In the genomic region with DNA sequence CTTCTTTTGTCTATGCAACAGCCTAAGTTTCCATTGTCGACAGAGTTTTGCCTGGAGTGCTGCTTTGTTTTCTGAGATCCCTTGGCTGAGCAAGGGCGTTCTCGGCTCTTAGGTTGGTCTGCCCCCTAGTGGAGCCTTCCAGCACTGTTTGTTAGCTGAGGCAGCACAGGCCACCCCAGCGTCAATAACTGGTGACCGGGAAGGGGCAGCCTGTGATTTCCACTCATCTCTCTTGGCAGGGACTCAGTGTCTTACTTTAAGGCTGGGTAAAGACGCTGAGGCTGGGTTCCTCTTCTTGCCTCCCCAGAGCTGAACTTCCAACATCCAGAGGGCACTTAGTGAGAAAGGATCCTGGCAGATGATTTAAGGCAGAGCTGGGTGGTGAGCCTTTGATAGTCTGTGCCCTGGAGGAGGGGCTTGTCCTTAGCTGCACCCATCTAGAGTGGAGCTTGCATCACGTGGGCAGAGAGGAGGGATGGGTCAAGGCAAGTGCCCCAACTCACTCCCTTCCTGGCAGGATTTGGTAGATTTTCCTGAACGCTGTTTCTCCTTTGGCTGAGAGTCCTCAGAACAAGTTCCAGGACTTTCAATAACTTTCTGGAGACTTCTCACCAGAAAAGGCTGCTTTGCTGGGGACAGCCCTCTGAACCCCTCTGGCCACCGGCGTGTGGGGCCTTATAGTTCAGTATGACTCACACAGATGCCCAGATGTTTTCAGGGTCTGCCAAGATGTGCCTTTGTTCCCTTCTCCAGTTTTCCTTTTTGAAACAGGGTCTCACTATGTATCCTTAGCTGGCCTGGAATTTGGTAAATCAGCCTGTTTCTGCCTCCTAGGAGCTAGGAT, we compare ENCODE assay signal across 8 mouse cellular contexts. TPM values are rescaled to one million over a fixed set of nuclear protein-coding genes. Genes with fewer than 3 reads are reported as not detected.
A peak's percentile ranks its signal among the peaks of the same experiment; 100 is the strongest.
DNase-seq lines count a peak whose midpoint lies in the region; ATAC-seq lines count a peak whose summit lies in the region.

No protein-coding gene starts in this region.

- no peak overlapping the region for H3K4me3 ChIP-seq in embryonic facial prominence, embryonic 12.5 days
- peak overlapping the region; percentile 17; the same call in 1 of the 2 replicates for H3K4me3 ChIP-seq in limb, embryonic 12.5 days (replicated peaks)
- 0 out of 2 replicates have a peak overlapping the region, but pooled peaks have one; percentile 2 for H3K4me3 ChIP-seq in midbrain, embryonic 14.5 days (replicated peaks; ENCODE audit: low read depth, low read length)

- 0 out of 2 replicates have a peak, but pooled peaks cover under 1% of the 10 kb centered on the region for H3K36me3 ChIP-seq in embryonic facial prominence, embryonic 12.5 days
- H3K36me3 ChIP-seq in limb, embryonic 12.5 days = peaks cover 4% of the 10 kb centered on the region; the same call in 1 of the 2 replicates
- peaks cover 6% of the 10 kb centered on the region for H3K36me3 ChIP-seq in midbrain, embryonic 14.5 days (ENCODE audit: control insufficient read depth, insufficient read depth, low read length)

- no peak overlapping the region for H3K9ac ChIP-seq in embryonic facial prominence, embryonic 12.5 days
- H3K9ac ChIP-seq in limb, embryonic 12.5 days (replicated peaks) = peak overlapping the region; percentile 40; the same call in 1 of the 2 replicates
- H3K9ac ChIP-seq in midbrain, embryonic 14.5 days (replicated peaks; ENCODE audit: low read length) = 0 out of 2 replicates have a peak overlapping the region, but pooled peaks have one; percentile 20

- no peaks in the 10 kb centered on the region for H3K27me3 ChIP-seq in embryonic facial prominence, embryonic 12.5 days
- no peaks in the 10 kb centered on the region for H3K27me3 ChIP-seq in limb, embryonic 12.5 days
- H3K27me3 ChIP-seq in midbrain, embryonic 14.5 days (ENCODE audit: control insufficient read depth, insufficient read depth, low read length) = no peaks in the 10 kb centered on the region

- no peak overlapping the region; the same call in 1 of the 2 replicates for H3K27ac ChIP-seq in embryonic facial prominence, embryonic 12.5 days
- H3K27ac ChIP-seq in limb, embryonic 12.5 days = peak overlapping the region; percentile 56
- H3K27ac ChIP-seq in midbrain, embryonic 14.5 days (replicated peaks; ENCODE audit: low read depth, low read length) = no peak overlapping the region; the same call in 1 of the 2 replicates

- H3K9me3 ChIP-seq in embryonic facial prominence, embryonic 12.5 days = no peaks in the 10 kb centered on the region
- no peaks in the 10 kb centered on the region for H3K9me3 ChIP-seq in limb, embryonic 12.5 days
- H3K9me3 ChIP-seq in midbrain, embryonic 14.5 days (ENCODE audit: control insufficient read depth, low read length) = no peaks in the 10 kb centered on the region

- WGBS in embryonic facial prominence, embryonic 12.5 days = 13% methylated on average over 10 of the region's 10 CpGs
- 11% methylated on average over 10 of the region's 10 CpGs for WGBS in limb, embryonic 12.5 days
- WGBS in midbrain, embryonic 14.5 days = 11% methylated on average over 10 of the region's 10 CpGs

- 0 out of 2 replicates have a peak overlapping the region, but pooled peaks have one; percentile 4 for H3K4me2 ChIP-seq in embryonic facial prominence, embryonic 12.5 days (replicated peaks)
- peak overlapping the region; percentile 40 for H3K4me2 ChIP-seq in limb, embryonic 12.5 days
- no peak overlapping the region for H3K4me2 ChIP-seq in midbrain, embryonic 14.5 days (ENCODE audit: low read length)

- peaks cover 8% of the 10 kb centered on the region for H3K4me1 ChIP-seq in embryonic facial prominence, embryonic 12.5 days
- H3K4me1 ChIP-seq in limb, embryonic 12.5 days (replicated peaks) = peaks cover 11% of the 10 kb centered on the region
- peaks cover 9% of the 10 kb centered on the region for H3K4me1 ChIP-seq in midbrain, embryonic 14.5 days (ENCODE audit: control insufficient read depth, insufficient read depth, low read length)

- DNase-seq in 3134 (ENCODE audit: extremely low read depth, insufficient read length, low spot score) = peak; percentile 75
- peak; percentile 89 for DNase-seq in adrenal gland, postnatal 25 days
- DNase-seq in heart, adult 11 months = peak; percentile 99
- DNase-seq in kidney, adult 11 months = peak; percentile 89
- peak; percentile 95 for DNase-seq in midbrain, embryonic 14.5 days
- DNase-seq in spleen, adult 12 weeks (ENCODE audit: low spot score) = peak; percentile 66

- 0 out of 2 replicates have a peak, but pooled peaks have one; percentile 49 for ATAC-seq in embryonic facial prominence, embryonic 12.5 days (ENCODE audit: insufficient number of reproducible peaks, insufficient read depth, low FRiP score, low TSS enrichment)
- ATAC-seq in limb, embryonic 12.5 days (ENCODE audit: insufficient number of reproducible peaks, insufficient read depth, low FRiP score, low TSS enrichment, low read depth) = 0 out of 2 replicates have a peak, but pooled peaks have one; percentile 49
- 0 out of 2 replicates have a peak, but pooled peaks have one; percentile 56 for ATAC-seq in midbrain, embryonic 14.5 days (ENCODE audit: low FRiP score, low TSS enrichment)

RNA-seq across cellular contexts. Expression of a gene that starts 4.1 kb away (rescaled TPM):
- 62.7 and 65.8 TPM in 2 replicates for total RNA-seq in adrenal gland, postnatal 25 days (2021)
- 66.1 and 70.5 TPM in 2 replicates for polyA plus RNA-seq in embryonic facial prominence, embryonic 12.5 days (2016; fragmentation: Nextera tagmentation; extraction: Ambion mirVana)
- 73.4 and 77.6 TPM in 2 replicates for polyA plus RNA-seq in limb, embryonic 12.5 days (2016; fragmentation: Nextera tagmentation; extraction: Ambion mirVana)
- polyA plus RNA-seq in midbrain, embryonic 14.5 days (2014; fragmentation: Nextera tagmentation; extraction: Ambion mirVana) = 39.4 and 48.0 TPM in 2 replicates

RNA-seq across cellular contexts. Expression of a gene that starts 16.2 kb away (rescaled TPM):
- total RNA-seq in adrenal gland, postnatal 25 days (2021) = 120 and 131 TPM in 2 replicates
- 243 and 245 TPM in 2 replicates for polyA plus RNA-seq in embryonic facial prominence, embryonic 12.5 days (2016; fragmentation: Nextera tagmentation; extraction: Ambion mirVana)
- 233 and 242 TPM in 2 replicates for polyA plus RNA-seq in limb, embryonic 12.5 days (2016; fragmentation: Nextera tagmentation; extraction: Ambion mirVana)
- 303 and 316 TPM in 2 replicates for polyA plus RNA-seq in midbrain, embryonic 14.5 days (2014; fragmentation: Nextera tagmentation; extraction: Ambion mirVana)

RNA-seq across cellular contexts. Expression of a gene that starts 16.3 kb away (rescaled TPM):
- 21.3 and 23.9 TPM in 2 replicates for total RNA-seq in adrenal gland, postnatal 25 days (2021)
- polyA plus RNA-seq in embryonic facial prominence, embryonic 12.5 days (2016; fragmentation: Nextera tagmentation; extraction: Ambion mirVana) = 47.0 and 47.2 TPM in 2 replicates
- polyA plus RNA-seq in limb, embryonic 12.5 days (2016; fragmentation: Nextera tagmentation; extraction: Ambion mirVana) = 36.2 and 42.1 TPM in 2 replicates
- polyA plus RNA-seq in midbrain, embryonic 14.5 days (2014; fragmentation: Nextera tagmentation; extraction: Ambion mirVana) = 83.9 and 102 TPM in 2 replicates

RNA-seq across cellular contexts. Expression of a gene that starts 24.1 kb away (rescaled TPM):
- total RNA-seq in adrenal gland, postnatal 25 days (2021) = 1,301 and 1,518 TPM in 2 replicates
- polyA plus RNA-seq in embryonic facial prominence, embryonic 12.5 days (2016; fragmentation: Nextera tagmentation; extraction: Ambion mirVana) = 74.2 and 77.0 TPM in 2 replicates
- 70.3 and 79.1 TPM in 2 replicates for polyA plus RNA-seq in limb, embryonic 12.5 days (2016; fragmentation: Nextera tagmentation; extraction: Ambion mirVana)
- 120 and 124 TPM in 2 replicates for polyA plus RNA-seq in midbrain, embryonic 14.5 days (2014; fragmentation: Nextera tagmentation; extraction: Ambion mirVana)

RNA-seq across cellular contexts. Expression of a gene that starts 37.7 kb away (rescaled TPM):
- total RNA-seq in adrenal gland, postnatal 25 days (2021) = 11.4 and 18.7 TPM in 2 replicates
- polyA plus RNA-seq in embryonic facial prominence, embryonic 12.5 days (2016; fragmentation: Nextera tagmentation; extraction: Ambion mirVana) = 4.2 and 5.8 TPM in 2 replicates
- polyA plus RNA-seq in limb, embryonic 12.5 days (2016; fragmentation: Nextera tagmentation; extraction: Ambion mirVana) = 6.4 and 8.4 TPM in 2 replicates
- 2.0 and 2.2 TPM in 2 replicates for polyA plus RNA-seq in midbrain, embryonic 14.5 days (2014; fragmentation: Nextera tagmentation; extraction: Ambion mirVana)
